Mouse (Mus musculus) heart, embryonic 13.5 days (tissue): ENCODE data around the gene Tert. TPM values are rescaled to one million over a fixed set of nuclear protein-coding genes. Genes with fewer than 3 reads are reported as not detected.

Experiments used
- ATAC-seq: fragments of 200-750 bp; cut with Nextera tagmentation; 2 replicates; pipeline ENCODE4 v1.8.0; 2017; ENCODE audit warnings: moderate TSS enrichment; ENCODE audit not compliant: insufficient number of reproducible peaks, low FRiP score, low TSS enrichment; ENCODE audit errors: extremely low read depth
- H3K27ac ChIP-seq: fragments of 300-500 bp; sonication (generic); replicated peaks from 2 replicates; pipeline ENCODE4 v1.5.1; 2015; ENCODE audit warnings: moderate library complexity, mild to moderate bottlenecking, inconsistent platforms
- H3K27me3 ChIP-seq: fragments of 300-500 bp; sonication (generic); replicated peaks from 2 replicates; pipeline ENCODE4 v1.6.1; 2015; ENCODE audit warnings: mild to moderate bottlenecking, inconsistent platforms
- H3K36me3 ChIP-seq: fragments of 300-500 bp; sonication (generic); 2 replicates; pipeline ENCODE4 v1.6.1; 2015; ENCODE audit warnings: mild to moderate bottlenecking, inconsistent platforms
- H3K4me1 ChIP-seq: fragments of 300-500 bp; sonication (generic); 2 replicates; pipeline ENCODE4 v1.6.1; 2015; ENCODE audit warnings: inconsistent platforms
- H3K4me2 ChIP-seq: fragments of 300-500 bp; sonication (generic); 2 replicates; pipeline ENCODE4 v1.6.1; 2015; ENCODE audit warnings: inconsistent platforms, mild to moderate bottlenecking, moderate library complexity
- H3K4me3 ChIP-seq: fragments of 300-500 bp; sonication (generic); 2 replicates; pipeline ENCODE4 v1.5.1; 2015; ENCODE audit warnings: moderate library complexity, mild to moderate bottlenecking, inconsistent platforms
- H3K9ac ChIP-seq: fragments of 300-500 bp; sonication (generic); 2 replicates; pipeline ENCODE4 v1.6.1; 2015; ENCODE audit warnings: inconsistent platforms, mild to moderate bottlenecking, moderate library complexity
- H3K9me3 ChIP-seq: fragments of 300-500 bp; sonication (generic); 2 replicates; pipeline ENCODE4 v1.6.1; 2016; ENCODE audit warnings: inconsistent platforms
- WGBS: fragments of 180-500 bp; shearing (Covaris S2); methylation state at CpG from one replicate; pipeline ENCODE4 v1.1.7; 2015; ENCODE audit warnings: mixed read lengths; 5-methylcytosine and 5-hydroxymethylcytosine counted together
- polyA plus RNA-seq: library from polyadenylated mRNA; unstranded; fragments of >200 nt; fragmentation: Nextera tagmentation; extraction: Ambion mirVana; gene quantifications from 2 replicates; pipeline ENCODE4 v1.2.1, GENCODE M21; 2015

Tert gene
- polyA plus RNA-seq, 1 experiment from 2014 or later: 2.1 TPM

GRCm38 (mm10) chr13:73696529-73696928 lies 69.8 kb downstream of the Tert start:
- peaks cover 8% of the 10 kb centered on the region; the same call in 1 of the 2 replicates for H3K27me3 ChIP-seq
- H3K4me3 ChIP-seq: no peak overlapping the region
- H3K27ac ChIP-seq: no peak overlapping the region
- H3K4me2 ChIP-seq: no peak overlapping the region
- no peaks in the 10 kb centered on the region for H3K4me1 ChIP-seq
- H3K36me3 ChIP-seq: no peaks in the 10 kb centered on the region
- H3K9me3 ChIP-seq: no peaks in the 10 kb centered on the region
- H3K9ac ChIP-seq: no peak overlapping the region
- 52% methylated on average over 3 of the region's 3 CpGs for WGBS
- ATAC-seq: no peak

Other genes starting within 250 kb of the Tert start
- 16.0 and 19.0 TPM in 2 replicates for gene Lpcat1, start 159.7 kb upstream of the Tert start, polyA plus RNA-seq
- gene Slc6a3, start 90.2 kb upstream of the Tert start, polyA plus RNA-seq: 0.20 TPM in 1 of 2 replicates, not detected in the other
- 93.5 and 111 TPM in 2 replicates for gene Clptm1l, start 22.9 kb upstream of the Tert start, polyA plus RNA-seq
- not detected in 2 replicates for gene Slc6a18, start 51.1 kb downstream of the Tert start, polyA plus RNA-seq
- not detected in 2 replicates for gene Slc6a19, start 78.0 kb downstream of the Tert start, polyA plus RNA-seq
- 31.6 and 32.1 TPM in 2 replicates for gene Slc12a7, start 106.2 kb downstream of the Tert start, polyA plus RNA-seq
- 3.4 and 3.9 TPM in 2 replicates for gene Nkd2, start 220.7 kb downstream of the Tert start, polyA plus RNA-seq